ENCODE assay signal across 15 mouse cellular contexts in the genomic region with DNA sequence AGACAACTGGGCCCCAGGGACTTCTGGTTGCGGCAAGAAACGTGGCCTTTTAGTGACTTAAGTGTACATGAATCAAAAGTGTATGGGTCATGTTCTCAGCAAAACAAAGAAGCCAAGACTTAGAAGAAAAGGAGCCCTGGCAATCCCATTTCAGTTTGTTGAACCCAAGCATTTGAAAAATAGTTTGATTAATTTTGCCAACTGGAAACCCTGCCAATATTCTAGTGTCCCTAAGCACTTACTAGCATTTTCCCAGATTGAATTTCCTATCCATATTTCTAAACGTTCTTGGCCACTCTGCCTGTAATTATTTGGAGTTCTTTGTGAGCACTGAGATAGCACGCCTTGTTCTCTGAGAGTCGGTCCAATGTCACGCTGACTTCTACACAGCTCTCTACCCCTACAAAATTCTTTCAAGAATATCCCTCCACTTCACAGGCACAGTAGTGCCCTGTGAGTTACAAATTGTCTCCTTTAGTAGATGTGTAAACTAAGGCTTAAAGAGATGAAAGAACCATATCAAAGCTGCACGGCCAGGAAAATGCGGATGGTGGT.
"Had no signal": no experiment of that assay in that cellular context is flagged by ENCODE, and none has a peak within 500 bp of the region (broad histone marks: within the 10 kb centered on the region; RNA-seq: fewer than 3 reads in every experiment).

No protein-coding gene starts in this region.

- H3K9ac ChIP-seq: limb, embryonic 13.5 days; liver, embryonic 15.5 days; lung, embryonic 15.5 days; neural tube, embryonic 15.5 days had no signal

- DNase-seq: kidney, adult 18-20 months; kidney, postnatal 10 days; left cerebral cortex, postnatal 4 days; midbrain, embryonic 14.5 days; right cerebral cortex, adult 18-20 months; right cerebral cortex, postnatal 25 days; thymus, postnatal 36 days had no signal

- H3K27ac ChIP-seq: limb, embryonic 13.5 days; liver, embryonic 15.5 days; lung, embryonic 15.5 days; midbrain, embryonic 10.5 days; neural tube, embryonic 15.5 days; stomach, postnatal 0 days had no signal

- H3K4me1 ChIP-seq: limb, embryonic 13.5 days; liver, embryonic 15.5 days; lung, embryonic 15.5 days; neural tube, embryonic 15.5 days had no signal

- H3K4me2 ChIP-seq: limb, embryonic 13.5 days; liver, embryonic 11.5 days; liver, embryonic 15.5 days; lung, embryonic 15.5 days; neural tube, embryonic 15.5 days had no signal

- H3K36me3 ChIP-seq: limb, embryonic 13.5 days; liver, embryonic 15.5 days; lung, embryonic 15.5 days; midbrain, embryonic 10.5 days; neural tube, embryonic 15.5 days had no signal

- H3K9me3 ChIP-seq: limb, embryonic 13.5 days; liver, embryonic 15.5 days; lung, embryonic 15.5 days; midbrain, embryonic 10.5 days; neural tube, embryonic 15.5 days had no signal

- H3K4me3 ChIP-seq: limb, embryonic 13.5 days; liver, embryonic 15.5 days; lung, embryonic 15.5 days; midbrain, embryonic 10.5 days; myocyte; neural tube, embryonic 15.5 days had no signal

- H3K27me3 ChIP-seq: limb, embryonic 13.5 days; liver, embryonic 15.5 days; lung, embryonic 15.5 days; neural tube, embryonic 15.5 days had no signal
